Mouse (Mus musculus) erythroblast, embryonic 14.5 days (primary cell): ENCODE results near the gene Mapt.

ENCODE experiments used
- GATA1 ChIP-seq: IDR thresholded peaks from 2 replicates; pipeline ENCODE4 v1.6.1; 2012; ENCODE audit warnings: low read length, inconsistent platforms, mixed read lengths
- TAL1 ChIP-seq: IDR thresholded peaks from 3 replicates; pipeline ENCODE4 v1.6.1; 2012; ENCODE audit warnings: low read length, inconsistent platforms, mixed read lengths

DNA sequence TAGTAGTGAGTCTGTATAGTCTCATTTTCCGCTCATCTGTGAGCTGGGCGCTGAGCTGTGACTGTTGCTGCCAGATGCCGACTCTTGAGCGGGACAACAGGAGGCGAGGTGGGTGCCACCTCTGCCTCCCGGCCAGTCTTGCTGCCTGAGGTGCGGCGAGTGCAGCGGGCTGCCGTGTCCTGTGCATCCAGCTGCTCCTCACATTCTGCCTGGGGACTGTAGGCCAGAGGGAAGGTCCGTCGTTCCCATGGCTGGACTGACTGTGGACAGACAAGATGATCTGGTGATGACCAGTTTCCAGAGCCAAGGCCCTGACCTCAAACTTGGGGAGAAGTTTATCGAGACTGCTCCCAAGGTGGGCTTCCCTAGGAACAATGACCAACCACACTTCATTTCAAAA, 103.8 kb downstream of the Mapt start:
- no peak for TF ChIP-seq GATA1
- TF ChIP-seq TAL1 = no peak
